Mouse (Mus musculus): Measurements from ENCODE around the gene Rbfox1.
A peak's percentile ranks its signal among the peaks of the same experiment; 100 is the strongest.

Rbfox1 gene

GRCm38 (mm10) chr16:6733427-6733826, 848.3 kb downstream of the Rbfox1 start:
- DNase-seq: no peak

- DNase-seq: no peak
Measured at GRCm38 (mm10) chr16:6736566-6736965, 851.4 kb downstream of the Rbfox1 start.

GRCm38 (mm10) chr16:6736998-6737397, 851.8 kb downstream of the Rbfox1 start:
- DNase-seq: no peak

GRCm38 (mm10) chr16:6746116-6746515, 861.0 kb downstream of the Rbfox1 start:
- DNase-seq: peak; percentile 44

GRCm38 (mm10) chr16:6750491-6750890, 865.3 kb downstream of the Rbfox1 start:
- DNase-seq: peak; percentile 27

- DNase-seq: no peak
Measured at GRCm38 (mm10) chr16:6754847-6755246, 869.7 kb downstream of the Rbfox1 start.

- DNase-seq: no peak
Measured at GRCm38 (mm10) chr16:6769495-6770237, 884.5 kb downstream of the Rbfox1 start.

- DNase-seq: no peak
Measured at GRCm38 (mm10) chr16:6777506-6778185, 892.5 kb downstream of the Rbfox1 start.

GRCm38 (mm10) chr16:6784144-6784543, 899.0 kb downstream of the Rbfox1 start:
- DNase-seq: no peak

- no peak for DNase-seq
Measured at GRCm38 (mm10) chr16:6785026-6785425, 899.9 kb downstream of the Rbfox1 start.

- no peak for DNase-seq
Measured at GRCm38 (mm10) chr16:6791218-6791617, 906.1 kb downstream of the Rbfox1 start.

GRCm38 (mm10) chr16:6791655-6792054, 906.5 kb downstream of the Rbfox1 start:
- peak; percentile 61 for DNase-seq

GRCm38 (mm10) chr16:6806246-6806645, 921.1 kb downstream of the Rbfox1 start:
- DNase-seq: no peak

- no peak for DNase-seq
Measured at GRCm38 (mm10) chr16:6807835-6808234, 922.7 kb downstream of the Rbfox1 start.

- DNase-seq: no peak
Measured at GRCm38 (mm10) chr16:6813871-6814270, 928.7 kb downstream of the Rbfox1 start.

GRCm38 (mm10) chr16:6821741-6822140, 936.6 kb downstream of the Rbfox1 start:
- no peak for DNase-seq

GRCm38 (mm10) chr16:6829892-6830524, 944.9 kb downstream of the Rbfox1 start:
- DNase-seq: no peak

GRCm38 (mm10) chr16:6833486-6833885, 948.3 kb downstream of the Rbfox1 start:
- no peak for DNase-seq

- no peak for DNase-seq
Measured at GRCm38 (mm10) chr16:6835051-6835450, 949.9 kb downstream of the Rbfox1 start.

GRCm38 (mm10) chr16:6839299-6839995, 954.3 kb downstream of the Rbfox1 start:
- DNase-seq: peak; percentile 66

GRCm38 (mm10) chr16:6840007-6840406, 954.9 kb downstream of the Rbfox1 start:
- no peak for DNase-seq

GRCm38 (mm10) chr16:6840461-6840860, 955.3 kb downstream of the Rbfox1 start:
- no peak for DNase-seq

- DNase-seq: no peak
Measured at GRCm38 (mm10) chr16:6842066-6842785, 957.1 kb downstream of the Rbfox1 start.
